Mouse (Mus musculus): Measurements from ENCODE around the gene Lhx6. TPM values are rescaled to one million over a fixed set of nuclear protein-coding genes. Genes with fewer than 3 reads are reported as not detected.

Lhx6 gene
- total RNA-seq, 2 experiments from 2014 or later = 3.7 to 4.0 TPM

GRCm38 (mm10) chr2:36093301-36093700 is 11.9 kb downstream of the Lhx6 start:
- DNase-seq = no peak

- DNase-seq = no peak
Observed at GRCm38 (mm10) chr2:36092748-36093147, 12.5 kb downstream of the Lhx6 start.

- DNase-seq = peak; percentile 26
Observed at GRCm38 (mm10) chr2:36090853-36091741, 14.1 kb downstream of the Lhx6 start.

- no peak for DNase-seq
Observed at GRCm38 (mm10) chr2:36089190-36089589, 16.0 kb downstream of the Lhx6 start.

GRCm38 (mm10) chr2:36085041-36085440 is 20.2 kb downstream of the Lhx6 start:
- no peak for DNase-seq

- no peak for DNase-seq
Observed at GRCm38 (mm10) chr2:36082802-36083580, 22.2 kb downstream of the Lhx6 start.

- DNase-seq = no peak
Observed at GRCm38 (mm10) chr2:36081446-36081845, 23.8 kb downstream of the Lhx6 start.

GRCm38 (mm10) chr2:36077160-36077761 is 27.9 kb downstream of the Lhx6 start:
- no peak for DNase-seq

GRCm38 (mm10) chr2:36075210-36075609 is 30.0 kb downstream of the Lhx6 start:
- no peak for DNase-seq

GRCm38 (mm10) chr2:36073781-36074180 is 31.4 kb downstream of the Lhx6 start:
- peak; percentile 22 for DNase-seq

GRCm38 (mm10) chr2:36071660-36072305 is 33.4 kb downstream of the Lhx6 start:
- no peak for DNase-seq

- DNase-seq = no peak
Observed at GRCm38 (mm10) chr2:36067132-36067531, 38.1 kb downstream of the Lhx6 start.

GRCm38 (mm10) chr2:36061409-36061808 is 43.8 kb downstream of the Lhx6 start:
- no peak for DNase-seq

- DNase-seq = peak; percentile 21
Observed at GRCm38 (mm10) chr2:36056248-36056647, 49.0 kb downstream of the Lhx6 start.

- no peak for DNase-seq
Observed at GRCm38 (mm10) chr2:36053249-36053648, 52.0 kb downstream of the Lhx6 start.

GRCm38 (mm10) chr2:36049567-36049954 is 55.6 kb downstream of the Lhx6 start:
- DNase-seq = no peak

GRCm38 (mm10) chr2:36048748-36049566 is 56.3 kb downstream of the Lhx6 start, which contains the start of the genes Ndufa8 and Morn5:
Gene Ndufa8, minus strand, starts transcription at chr2:36049406.
Gene Morn5, plus strand, starts transcription at chr2:36049458.
- peak; percentile 97 for DNase-seq

GRCm38 (mm10) chr2:36048164-36048563 is 57.0 kb downstream of the Lhx6 start:
- no peak for DNase-seq

- DNase-seq = no peak
Observed at GRCm38 (mm10) chr2:36040872-36041271, 64.3 kb downstream of the Lhx6 start.

- DNase-seq = no peak
Observed at GRCm38 (mm10) chr2:36039297-36039985, 65.8 kb downstream of the Lhx6 start.

Measured in gastrocnemius, postnatal 25 days (tissue).